Mouse (Mus musculus) urinary bladder, adult 18-20 months (tissue): ENCODE measurements around the gene 2610318N02Rik.

Experiments used
- DNase-seq, 2 experiments: peaks; one replicate each; pipeline ENCODE4 v3.0.0; 2022; ENCODE audit warnings: low spot score in 2 of 2, mixed read lengths in 2 of 2

The 2610318N02Rik gene

GRCm38 (mm10) chr16:17110771-17111743, 13.9 kb downstream of the 2610318N02Rik start, which contains the start of gene Ppil2:
Gene Ppil2, minus strand, starts transcription at chr16:17111257.
- DNase-seq = peak; percentile 59 to 60

GRCm38 (mm10) chr16:17104600-17104999, 20.4 kb downstream of the 2610318N02Rik start:
- DNase-seq = no peak

DNA sequence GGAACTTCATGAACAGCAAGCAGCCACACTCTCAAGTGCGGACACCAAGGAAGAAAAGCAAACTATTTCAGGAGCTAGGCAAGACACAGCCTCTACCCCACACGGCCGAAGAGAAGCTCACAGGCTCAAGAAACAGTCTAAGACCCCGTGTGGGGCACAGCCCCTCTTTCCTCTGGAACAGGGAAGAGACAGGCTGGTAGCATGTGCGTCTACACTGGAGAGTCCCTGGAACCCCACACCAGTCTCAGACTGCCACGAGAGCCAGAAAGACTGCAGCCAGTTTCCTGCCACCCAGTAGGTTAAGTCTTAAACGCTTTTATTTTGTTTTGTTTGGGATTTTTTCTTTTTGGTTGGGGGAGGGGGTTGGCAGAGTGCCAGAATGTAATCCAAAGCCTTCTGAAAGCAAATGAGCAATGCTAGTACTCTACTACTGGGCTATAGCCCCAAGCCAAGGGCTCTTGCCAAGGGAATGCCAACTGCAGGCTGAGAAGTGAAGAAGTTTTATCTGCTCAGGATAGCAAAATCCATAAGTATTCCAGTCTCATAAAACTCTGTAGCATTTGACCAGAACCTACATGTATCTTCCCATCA, 22.2 kb downstream of the 2610318N02Rik start:
- DNase-seq = no peak

DNA sequence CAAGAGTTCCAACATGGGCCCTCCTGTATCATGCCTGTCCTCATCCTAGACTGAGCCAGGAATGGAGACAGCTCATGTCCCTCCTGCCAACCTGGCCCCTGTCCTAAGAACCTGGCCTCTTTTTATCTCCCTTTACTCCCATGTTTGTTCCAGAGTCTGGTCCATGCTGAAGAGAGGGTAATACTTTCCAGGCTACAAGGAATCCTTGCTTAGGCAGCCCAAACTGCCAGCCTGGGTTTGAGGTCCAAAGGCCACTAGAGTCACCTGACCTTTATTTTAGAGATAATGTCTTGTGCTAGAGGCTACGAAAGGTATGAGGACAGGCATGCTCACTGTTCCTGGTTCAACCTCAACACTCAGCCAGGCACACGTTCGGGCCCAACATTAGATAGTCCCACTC, 28.0 kb downstream of the 2610318N02Rik start:
- no peak for DNase-seq

GRCm38 (mm10) chr16:17088346-17088745, 36.6 kb downstream of the 2610318N02Rik start:
- no peak for DNase-seq

GRCm38 (mm10) chr16:17086669-17087193, 38.2 kb downstream of the 2610318N02Rik start:
- DNase-seq = no peak

DNA sequence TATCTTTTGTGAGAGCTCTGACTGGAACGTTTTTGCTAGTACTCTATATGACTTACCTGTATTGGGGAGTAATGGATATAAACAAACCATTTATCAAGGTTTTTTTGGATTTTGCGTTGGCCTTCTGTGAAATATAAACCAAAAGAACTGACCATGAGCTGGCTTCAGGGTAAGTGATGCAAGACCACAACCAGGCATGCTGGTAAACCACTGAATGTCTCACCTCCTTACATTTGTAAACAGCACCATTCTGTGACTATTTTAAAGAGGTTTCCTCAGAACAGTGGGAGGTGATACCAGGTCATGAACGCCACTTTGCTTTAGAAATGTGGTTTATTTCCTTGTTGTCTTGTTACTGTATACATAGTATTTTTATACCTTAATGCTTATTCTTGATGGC, 38.7 kb downstream of the 2610318N02Rik start:
- DNase-seq = no peak

- DNase-seq = peak in 1 of 2 experiments; percentile 31
Observed at GRCm38 (mm10) chr16:17085636-17086035, 39.3 kb downstream of the 2610318N02Rik start.

DNA sequence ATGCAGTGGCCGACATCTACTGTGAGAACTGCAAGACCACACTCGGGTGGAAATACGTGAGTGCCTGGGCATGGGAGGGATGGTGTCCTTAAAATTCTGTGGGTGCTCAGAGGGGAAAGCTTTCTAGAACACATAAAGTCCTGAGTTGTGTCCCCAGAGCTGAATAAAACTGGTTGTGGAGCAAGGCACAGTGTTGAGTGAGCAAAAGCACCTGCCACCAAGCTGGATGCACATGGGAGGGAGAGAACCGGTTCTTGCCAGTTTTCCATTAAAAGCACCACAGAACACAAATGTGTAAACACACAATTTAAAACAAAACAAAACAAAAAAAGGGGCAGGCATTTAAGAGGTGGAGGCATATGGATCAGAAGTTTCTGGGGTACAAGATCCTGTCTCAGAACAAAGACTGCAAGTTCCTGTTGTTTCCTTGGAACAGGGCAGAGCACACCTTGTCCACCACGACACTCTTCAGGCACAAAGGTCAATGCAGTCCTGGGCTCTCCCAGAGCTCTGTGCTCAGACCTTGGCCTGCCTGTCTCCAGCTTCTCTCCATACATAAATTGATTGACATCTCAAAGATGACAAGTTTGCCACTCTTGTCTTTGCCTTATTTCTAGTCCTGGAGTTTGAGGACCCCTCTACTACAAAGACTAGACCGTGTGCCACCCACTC, 42.7 kb downstream of the 2610318N02Rik start:
- no peak for DNase-seq

DNA sequence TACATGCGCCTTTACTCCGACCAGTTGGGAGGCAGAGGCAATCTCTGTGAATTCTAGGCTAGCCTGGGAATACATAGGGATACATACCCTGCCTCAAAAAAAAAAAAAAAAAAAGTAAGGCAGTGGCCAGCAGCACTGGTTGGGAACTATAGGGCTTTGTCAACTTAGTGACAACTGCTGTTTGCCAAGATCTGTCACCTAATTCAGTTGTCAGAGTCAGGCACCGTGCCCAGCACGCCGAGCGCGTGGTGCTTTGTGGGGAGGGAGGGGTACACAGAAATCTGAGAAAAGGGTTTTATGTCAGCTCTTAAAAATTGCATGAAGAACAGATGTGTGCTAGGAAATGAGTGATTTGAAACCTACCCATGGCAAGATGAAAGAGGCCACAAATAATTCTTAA, 46.9 kb downstream of the 2610318N02Rik start:
- DNase-seq = no peak

DNA sequence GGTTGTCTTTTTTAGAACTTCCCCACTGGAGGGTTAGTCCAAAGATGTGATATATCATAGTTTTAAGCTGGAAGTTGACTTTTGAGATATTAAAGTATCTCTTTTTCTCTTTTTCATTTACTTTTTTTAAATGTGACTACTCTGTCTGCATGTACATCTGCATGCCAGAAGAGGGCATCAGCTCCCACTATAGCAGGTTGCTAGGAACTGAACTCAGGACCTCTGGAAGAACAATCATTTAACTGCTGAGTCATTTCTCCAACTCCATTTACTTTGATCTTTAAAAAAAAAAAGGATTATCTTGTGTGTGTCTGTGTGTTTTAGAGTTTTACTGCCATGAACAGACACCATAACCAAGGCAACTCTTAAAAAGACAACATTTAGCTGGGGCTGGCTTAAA, 48.1 kb downstream of the 2610318N02Rik start:
- no peak for DNase-seq

GRCm38 (mm10) chr16:17076301-17076700, 48.7 kb downstream of the 2610318N02Rik start:
- DNase-seq = no peak

GRCm38 (mm10) chr16:17073000-17073399, 52.0 kb downstream of the 2610318N02Rik start:
- no peak for DNase-seq

DNA sequence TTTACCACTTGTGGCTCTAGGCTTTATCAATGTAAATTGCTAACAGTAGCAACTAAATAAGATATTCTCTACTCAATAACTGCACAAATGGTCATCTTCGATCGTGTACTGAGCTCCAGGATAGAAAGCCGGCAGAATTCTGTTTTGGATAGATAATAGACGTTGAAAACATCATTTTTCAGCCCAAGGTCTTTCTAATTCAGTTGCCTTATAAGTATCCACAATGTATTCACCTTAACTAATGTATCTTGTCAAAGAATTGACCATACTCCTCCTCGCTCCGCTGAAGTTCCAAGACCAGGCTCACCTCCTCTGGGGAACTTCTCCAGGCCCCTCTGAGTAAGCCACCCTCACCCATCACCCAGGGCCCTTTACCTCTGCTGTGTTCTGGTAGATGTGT, 54.3 kb downstream of the 2610318N02Rik start:
- no peak for DNase-seq

GRCm38 (mm10) chr16:17069511-17070443, 55.2 kb downstream of the 2610318N02Rik start, which contains the start of gene Ypel1:
Gene Ypel1, plus strand, starts transcription at chr16:17069696.
- DNase-seq = peak; percentile 82 to 87

GRCm38 (mm10) chr16:17067552-17067951, 57.4 kb downstream of the 2610318N02Rik start:
- DNase-seq = no peak
